Mouse (Mus musculus) MEL (cell line): Measurements from ENCODE around the gene Cchcr1.

Experiments used
- CTCF ChIP-seq, 3 experiments: IDR thresholded peaks in 2 of 3; conservative IDR thresholded peaks in 1 of 3; 2 replicates each; pipeline ENCODE4 v1.5.1; 2011 to 2012; ENCODE audit warnings: low read length in 3 of 3, low read depth in 2 of 3, mild to moderate bottlenecking in 2 of 3, improper control_type of control experiment in 1 of 3, inconsistent platforms in 1 of 3, mixed read lengths in 1 of 3, moderate library complexity in 1 of 3; ENCODE audit not compliant: control insufficient read depth in 1 of 3, insufficient read depth in 1 of 3, poor library complexity in 1 of 3, severe bottlenecking in 1 of 3
- EP300 ChIP-seq, 2 experiments: IDR thresholded peaks; 2 replicates each; pipeline ENCODE4 v1.6.1; 2011; ENCODE audit warnings: improper control_type of control experiment in 2 of 2, low read length in 2 of 2, low read depth in 1 of 2, mild to moderate bottlenecking in 1 of 2
- HCFC1 ChIP-seq: IDR thresholded peaks from 2 replicates; pipeline ENCODE4 v1.6.1; 2012; ENCODE audit warnings: low read depth, mild to moderate bottlenecking, inconsistent platforms, low read length, improper control_type of control experiment, moderate library complexity
- MXI1 ChIP-seq: IDR thresholded peaks from 2 replicates; pipeline ENCODE4 v1.6.1; 2011; ENCODE audit warnings: mild to moderate bottlenecking, low read depth, low read length, improper control_type of control experiment
- MYB ChIP-seq: IDR thresholded peaks from 2 replicates; pipeline ENCODE4 v1.6.1; 2011; ENCODE audit warnings: mild to moderate bottlenecking, low read depth, low read length, improper control_type of control experiment
- NRF1 ChIP-seq: IDR thresholded peaks from 2 replicates; pipeline ENCODE4 v1.6.1; 2014; ENCODE audit warnings: low read depth, mild to moderate bottlenecking, inconsistent platforms, low read length, improper control_type of control experiment, moderate library complexity; ENCODE audit not compliant: poor library complexity, insufficient read depth, severe bottlenecking
- POLR2A ChIP-seq, 2 experiments: IDR thresholded peaks; 2 replicates each; pipeline ENCODE4 v1.6.1; 2011 to 2012; ENCODE audit warnings: low read length in 2 of 2, mild to moderate bottlenecking in 2 of 2, control low read depth in 1 of 2, improper control_type of control experiment in 1 of 2, low read depth in 1 of 2, moderate library complexity in 1 of 2; ENCODE audit not compliant: control insufficient read depth in 1 of 2, insufficient read depth in 1 of 2, poor library complexity in 1 of 2
- POLR2AphosphoS2 ChIP-seq: IDR thresholded peaks from 2 replicates; pipeline ENCODE4 v1.6.1; 2011; ENCODE audit warnings: low read length, improper control_type of control experiment
- ZNF384 ChIP-seq: IDR thresholded peaks from 2 replicates; pipeline ENCODE4 v1.6.1; 2012; ENCODE audit warnings: low read depth, mild to moderate bottlenecking, inconsistent platforms, low read length, improper control_type of control experiment

DNA sequence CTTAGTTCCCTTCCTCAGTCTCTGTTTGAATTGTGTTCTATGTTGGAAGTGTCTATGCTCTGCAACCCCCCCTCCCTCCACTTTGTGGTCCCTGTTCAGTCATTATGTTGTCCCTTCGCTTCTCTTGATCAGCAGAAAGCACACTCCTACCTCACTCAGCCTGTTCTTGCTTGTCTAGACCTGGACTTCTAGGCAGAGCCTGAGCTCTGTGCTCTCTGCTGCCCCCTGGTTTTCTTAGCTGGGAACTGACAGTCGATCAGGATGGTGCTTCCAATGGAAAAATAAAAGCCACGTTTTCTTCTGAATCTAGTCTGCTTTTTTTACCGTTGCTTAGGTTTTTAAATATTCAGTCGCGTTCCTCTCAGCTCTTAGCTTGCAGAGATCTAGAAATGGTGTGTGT is 17.4 kb downstream of the Cchcr1 start:
- TF ChIP-seq NRF1 (no peak), EP300 (IDR thresholded peaks at IDR 0.05; ENCODE audit: low read depth in 1 of 2, low read length in 2 of 2) (no peak), MYB (no peak), ZNF384 (no peak), POLR2A (IDR thresholded peaks at IDR 0.05; ENCODE audit: control insufficient read depth in 1 of 2, insufficient read depth in 1 of 2, low read depth in 1 of 2, low read length in 2 of 2, poor library complexity in 1 of 2) (no peak), POLR2AphosphoS2 (no peak), CTCF (IDR thresholded peaks at IDR 0.05 in 2 of 3, conservative IDR thresholded peaks at IDR 0.05 in 1 of 3; ENCODE audit: control insufficient read depth in 1 of 3, insufficient read depth in 1 of 3, low read depth in 2 of 3, low read length in 3 of 3, poor library complexity in 1 of 3, severe bottlenecking in 1 of 3) (peak; percentile 83 to 96 (median 87)), HCFC1 (no peak), MXI1 (no peak)
